Mouse (Mus musculus): Measurements from ENCODE around the gene Ccdc191.

Ccdc191 gene

DNA sequence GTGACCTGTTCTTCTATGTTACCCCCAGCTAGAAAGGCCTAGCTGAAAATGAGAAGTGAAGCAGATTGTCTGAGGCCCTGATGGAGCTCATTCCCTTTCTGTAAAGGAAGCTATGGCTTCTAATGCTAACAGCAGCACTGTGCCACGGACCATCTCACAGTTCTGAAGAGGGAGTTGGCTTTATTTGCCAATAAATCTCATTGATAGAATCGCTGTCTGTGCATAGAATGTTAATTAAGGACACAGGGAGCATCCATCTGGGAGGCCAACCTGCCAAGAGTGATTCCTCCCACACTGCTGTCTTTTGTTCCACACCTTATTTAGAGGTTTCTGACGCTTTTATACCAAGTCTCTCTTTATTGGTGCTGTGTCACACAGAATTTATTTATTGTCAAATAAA lies 41.9 kb downstream of the Ccdc191 start:
- DNase-seq (ENCODE audit: low spot score): no peak

DNA sequence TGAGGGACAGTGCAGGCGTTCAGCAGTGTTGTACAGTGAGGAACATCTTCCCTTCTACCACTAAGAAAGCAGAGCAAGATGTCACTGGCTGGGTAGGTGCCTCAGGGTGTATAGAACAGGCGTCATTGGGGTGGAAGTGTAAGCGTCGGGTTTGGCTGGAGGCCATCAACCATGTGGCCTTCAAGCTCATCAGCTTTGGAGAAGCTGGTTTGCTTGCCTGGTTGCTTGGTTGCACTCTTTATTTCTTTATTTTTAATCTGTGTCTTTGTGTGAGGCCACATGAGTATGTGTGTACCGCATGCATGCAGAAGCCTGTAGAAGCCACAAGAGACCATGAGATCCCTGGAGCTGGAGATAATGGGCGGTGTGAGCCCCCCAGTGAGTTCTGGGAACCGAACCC lies 42.7 kb downstream of the Ccdc191 start:
- no peak for DNase-seq (ENCODE audit: low spot score)

GRCm38 (mm10) chr16:43933041-43933440 lies 43.4 kb downstream of the Ccdc191 start:
- no peak for DNase-seq (ENCODE audit: low spot score)

DNA sequence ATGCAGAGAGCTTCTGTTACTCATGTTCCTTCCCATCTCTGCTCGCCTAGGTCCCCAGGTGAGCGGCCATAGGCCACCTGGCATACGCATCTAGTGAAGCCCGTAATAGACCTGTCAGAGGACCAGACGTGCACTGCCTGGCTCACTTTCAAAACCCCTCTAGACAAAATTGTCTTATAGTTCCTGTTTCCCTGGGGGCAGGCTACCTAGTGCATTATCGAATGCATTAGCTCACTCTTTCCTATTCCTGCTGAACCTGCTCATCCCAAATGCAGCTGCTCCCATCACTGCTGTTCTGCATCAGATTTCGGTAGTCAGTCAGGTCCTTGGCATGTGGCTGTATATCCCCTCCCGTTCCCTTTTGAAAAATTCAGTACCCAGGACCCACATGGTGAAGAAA lies 45.3 kb downstream of the Ccdc191 start:
- no peak for DNase-seq (ENCODE audit: low spot score)

DNA sequence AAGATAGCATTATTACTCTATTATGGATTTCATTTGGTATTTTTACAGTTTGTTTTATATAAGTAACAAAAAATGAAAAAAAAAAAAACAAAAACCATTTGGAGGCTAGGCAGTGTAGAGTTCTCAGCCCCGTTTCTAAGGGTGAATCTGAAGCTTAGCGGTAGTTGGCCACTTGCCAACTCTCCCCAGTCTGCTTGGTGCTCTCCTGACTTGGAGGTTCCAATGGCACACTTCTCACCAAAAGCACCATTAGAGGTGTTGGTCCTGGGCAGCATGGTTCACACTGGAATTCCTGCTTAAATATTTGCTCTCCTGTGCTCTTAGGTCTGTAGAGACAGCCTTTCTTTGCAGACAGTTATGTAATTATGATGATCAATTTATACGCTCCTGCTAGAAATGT lies 45.8 kb downstream of the Ccdc191 start:
- no peak for DNase-seq (ENCODE audit: low spot score)

DNA sequence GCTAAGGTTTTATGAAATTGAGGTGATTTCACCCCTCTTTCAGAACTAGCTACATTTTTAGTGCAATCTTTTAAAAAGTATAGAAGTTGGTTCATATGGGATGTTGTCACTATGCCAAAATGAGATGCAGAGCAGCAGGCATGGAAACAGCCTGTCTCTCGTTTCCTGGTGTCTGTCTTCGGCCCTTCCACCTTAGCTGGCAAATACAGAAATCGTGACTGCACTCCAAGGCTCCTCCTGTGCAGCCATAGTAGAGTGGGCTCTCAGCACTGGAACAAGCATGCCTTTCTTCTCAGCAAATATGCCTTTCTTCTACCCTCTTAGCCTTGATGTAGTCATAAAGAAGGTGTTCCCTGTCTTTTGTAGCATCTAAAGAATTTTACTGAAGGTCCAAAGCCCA lies 46.3 kb downstream of the Ccdc191 start:
- DNase-seq (ENCODE audit: low spot score): no peak

DNA sequence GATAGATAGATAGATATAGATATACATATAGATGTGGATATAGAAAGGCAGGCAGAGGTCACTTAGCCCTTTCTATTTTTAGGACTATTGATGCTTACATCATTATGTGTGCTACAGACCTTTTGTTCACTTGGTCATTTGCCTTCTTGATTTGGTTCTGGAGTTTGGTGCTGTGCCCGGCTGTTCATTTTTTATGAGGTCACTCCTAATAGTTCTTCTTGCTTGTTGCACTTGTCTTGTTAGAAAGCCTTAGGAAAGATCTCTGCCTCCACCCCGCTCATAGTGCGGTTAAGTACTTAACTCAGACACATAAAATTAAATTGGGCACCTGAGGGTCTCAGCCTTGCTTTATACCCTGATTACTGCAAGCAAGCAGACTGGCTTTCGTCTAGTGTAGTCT lies 51.2 kb downstream of the Ccdc191 start:
- no peak for DNase-seq (ENCODE audit: low spot score)

DNA sequence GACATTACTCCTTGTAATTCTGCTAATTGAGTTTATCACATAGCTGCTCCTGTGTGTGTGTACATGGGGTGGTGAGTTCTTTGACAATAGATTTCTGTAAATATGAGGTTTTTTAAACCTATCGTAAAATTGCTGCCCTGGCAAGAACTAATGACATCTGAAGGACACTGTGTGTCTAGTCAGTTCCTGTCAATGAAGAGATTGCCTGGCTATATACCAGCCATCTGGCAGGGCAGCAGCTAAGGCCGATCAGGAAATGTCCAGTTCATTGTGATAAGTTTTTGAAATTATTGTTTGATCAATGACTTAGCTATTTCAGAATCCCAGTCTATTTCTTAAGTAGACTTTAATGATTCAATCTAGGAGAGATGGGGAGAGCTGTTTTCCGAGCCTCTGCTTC lies 55.8 kb downstream of the Ccdc191 start:
- no peak for DNase-seq (ENCODE audit: low spot score)

- no peak for DNase-seq (ENCODE audit: low spot score)
These were observed 56.3 kb downstream of the Ccdc191 start for GRCm38 (mm10) chr16:43945869-43946268.

DNA sequence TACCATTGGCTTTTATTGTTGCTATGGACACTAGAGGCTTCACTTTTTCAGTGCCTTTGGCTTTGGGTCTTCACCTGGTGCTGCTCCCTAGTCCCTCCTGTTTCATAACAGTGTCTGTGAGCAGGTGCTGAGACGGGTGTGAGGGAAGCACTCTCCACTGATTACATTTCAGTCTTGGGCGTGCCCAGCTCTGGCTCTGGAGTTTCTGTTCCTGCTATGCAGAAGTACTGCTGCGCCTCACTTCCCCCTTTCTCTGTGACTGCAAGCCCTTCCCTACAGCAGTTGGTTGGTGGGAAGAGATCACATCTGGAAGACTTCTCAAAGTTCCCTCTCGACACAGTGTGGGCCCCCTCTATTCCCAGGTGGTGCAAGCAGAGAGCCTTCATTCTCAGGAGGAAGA lies 62.0 kb downstream of the Ccdc191 start:
- no peak for DNase-seq (ENCODE audit: low spot score)

- DNase-seq (ENCODE audit: low spot score): no peak
These were observed 65.3 kb downstream of the Ccdc191 start for GRCm38 (mm10) chr16:43954913-43955312.

DNA sequence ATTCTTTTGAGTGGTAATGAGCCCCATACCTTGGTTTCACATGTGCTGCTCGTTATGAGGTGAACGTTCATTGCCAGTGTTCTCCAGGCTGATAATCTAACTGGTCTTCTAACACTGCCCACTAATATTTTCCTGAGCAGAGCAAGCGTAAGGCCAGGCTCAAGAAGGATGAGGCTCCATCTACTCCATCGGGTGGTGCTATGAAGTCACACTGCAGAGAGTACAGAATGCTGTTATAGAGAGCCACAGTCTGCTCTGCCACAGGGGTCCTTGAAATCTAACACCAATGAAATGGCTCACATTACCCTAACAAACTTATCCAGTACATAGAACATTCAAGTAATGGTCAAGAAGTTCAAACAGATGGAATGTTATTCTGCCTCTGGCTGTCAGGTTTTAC lies 68.4 kb downstream of the Ccdc191 start:
- no peak for DNase-seq (ENCODE audit: low spot score)

DNA sequence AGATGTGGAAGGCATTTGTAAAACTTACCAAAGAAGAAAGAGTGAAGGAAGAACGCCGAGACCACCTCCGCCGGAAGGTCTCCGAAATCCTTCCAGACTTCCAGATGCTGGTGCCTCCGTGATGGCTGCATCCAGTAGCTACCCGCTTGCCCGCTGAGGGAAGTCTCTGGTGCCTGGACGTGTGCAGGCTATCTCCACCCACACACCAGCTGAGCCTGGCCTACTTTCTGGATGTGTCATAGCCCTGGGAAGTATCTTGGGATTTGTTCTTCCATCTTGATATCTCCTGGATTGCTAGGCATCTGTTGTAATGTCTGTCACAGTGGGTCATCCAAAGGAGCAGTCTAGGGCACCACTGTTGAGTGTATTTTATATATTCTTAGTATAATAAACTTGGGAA lies 73.7 kb downstream of the Ccdc191 start:
- DNase-seq (ENCODE audit: low spot score): no peak

- DNase-seq (ENCODE audit: low spot score): no peak
These were observed 74.2 kb downstream of the Ccdc191 start for GRCm38 (mm10) chr16:43963780-43964179.

DNA sequence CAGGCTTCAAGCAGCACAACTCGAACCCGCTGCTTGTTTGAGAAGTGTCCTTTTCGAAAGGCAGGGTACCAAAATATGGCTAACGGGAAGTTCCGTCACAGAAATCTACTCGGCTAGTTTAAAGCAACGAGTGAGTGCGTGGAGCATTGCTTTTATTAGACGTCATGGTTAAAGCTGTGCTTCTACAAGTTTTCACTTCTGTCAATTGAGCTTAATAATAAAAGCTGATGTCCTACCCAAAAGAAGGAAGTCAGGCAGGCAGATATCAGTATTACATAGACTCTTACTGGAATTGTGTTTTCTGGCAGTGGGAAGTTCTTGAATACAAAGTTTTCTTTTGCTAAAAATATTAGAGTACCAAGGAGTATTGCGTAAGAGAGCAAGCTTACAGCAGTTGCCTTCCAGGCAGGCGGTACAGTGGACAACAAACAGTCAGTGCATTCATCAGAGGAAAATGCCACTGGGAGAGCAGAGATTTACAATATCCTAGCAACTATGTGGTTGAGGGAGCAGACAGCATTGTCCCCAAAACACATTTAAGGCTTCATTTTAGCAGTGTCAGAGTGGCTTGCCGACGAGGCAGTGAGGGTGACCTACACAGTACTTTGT lies 76.3 kb downstream of the Ccdc191 start:
- no peak for DNase-seq (ENCODE audit: low spot score)

- DNase-seq (ENCODE audit: low spot score): no peak
These were observed 80.8 kb downstream of the Ccdc191 start for GRCm38 (mm10) chr16:43970426-43970825.

GRCm38 (mm10) chr16:43971189-43971588 lies 81.6 kb downstream of the Ccdc191 start:
- DNase-seq (ENCODE audit: low spot score): no peak

- no peak for DNase-seq (ENCODE audit: low spot score)
These were observed 82.1 kb downstream of the Ccdc191 start for GRCm38 (mm10) chr16:43971741-43972140.

GRCm38 (mm10) chr16:43972391-43972790 lies 82.8 kb downstream of the Ccdc191 start:
- DNase-seq (ENCODE audit: low spot score): no peak

DNA sequence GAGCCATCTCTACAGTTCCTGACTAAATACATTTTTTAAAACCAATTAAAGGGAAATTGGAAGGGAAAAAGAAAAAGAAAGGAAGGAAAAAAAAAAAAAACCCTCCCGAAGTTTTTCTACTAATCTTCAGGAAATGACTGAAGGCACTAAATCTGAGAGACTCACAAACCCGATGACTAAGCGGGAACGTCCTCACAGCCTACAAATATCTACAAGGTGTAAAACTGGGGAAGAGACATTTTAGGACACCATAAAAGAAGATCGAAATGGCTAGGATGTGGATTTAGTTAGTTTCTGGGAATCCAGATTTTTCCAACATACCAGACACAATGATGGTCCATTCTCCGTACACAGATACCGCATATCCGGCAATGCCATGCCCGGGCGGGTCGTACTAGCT lies 83.5 kb downstream of the Ccdc191 start:
- DNase-seq (ENCODE audit: low spot score): no peak

DNA sequence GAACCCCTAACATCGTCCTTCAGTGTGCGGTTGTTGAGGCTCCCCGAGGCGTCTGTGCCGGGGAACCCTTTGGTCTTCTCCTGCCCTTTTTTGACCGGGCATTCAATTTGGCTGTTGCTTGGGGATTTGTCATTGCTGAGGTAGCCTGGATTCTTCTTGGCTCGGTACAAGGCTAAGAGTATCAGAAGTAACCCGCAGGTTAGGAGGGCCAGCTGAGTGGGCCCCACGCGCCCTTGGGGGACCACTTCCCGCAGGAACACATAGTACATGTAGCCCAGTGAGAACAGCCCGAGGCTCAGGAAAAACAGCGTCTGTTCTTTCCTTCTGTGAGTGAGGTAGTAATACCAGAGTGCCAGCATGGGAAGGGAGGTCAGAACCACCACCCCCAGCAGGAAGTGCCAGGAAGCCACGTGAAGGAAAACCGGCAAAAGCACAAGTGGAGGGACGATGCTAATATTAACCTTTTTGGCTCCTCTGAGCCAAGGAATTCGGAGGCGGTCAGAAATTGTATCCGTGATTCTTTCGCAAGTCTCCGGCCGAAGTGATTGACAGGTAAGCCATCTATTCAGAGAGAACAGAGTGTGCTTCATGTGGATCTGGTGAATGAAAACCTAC lies 84.1 kb downstream of the Ccdc191 start:
- DNase-seq (ENCODE audit: low spot score): no peak

- DNase-seq (ENCODE audit: low spot score): no peak
These were observed 89.4 kb downstream of the Ccdc191 start for GRCm38 (mm10) chr16:43979010-43979327.

GRCm38 (mm10) chr16:43979328-43980109 lies 89.9 kb downstream of the Ccdc191 start, which contains the start of gene Zdhhc23:
Gene Zdhhc23, minus strand, starts transcription at chr16:43979791.
- no peak for DNase-seq (ENCODE audit: low spot score)

Measured in layer of hippocampus, adult 9-10 months (tissue).